In the genomic region with DNA sequence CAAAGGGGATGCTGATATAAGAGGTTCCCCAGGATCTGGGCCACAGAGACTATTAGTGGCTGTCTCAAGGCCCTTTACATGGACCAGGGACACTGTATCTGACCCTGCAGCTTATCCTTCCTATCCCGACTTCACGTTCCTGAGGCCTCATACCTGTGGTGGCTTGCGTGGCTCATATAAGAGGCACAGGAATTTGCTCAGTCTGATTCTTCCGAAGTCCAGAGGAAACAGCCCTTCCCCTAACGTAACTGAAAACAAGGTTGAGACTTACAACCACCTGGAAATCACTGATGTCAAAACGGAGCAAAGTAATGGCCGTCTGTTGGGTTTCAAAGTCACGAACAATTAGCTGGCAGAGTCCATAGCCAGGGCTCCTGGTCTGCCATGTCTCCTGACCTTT, we compare ENCODE assay signal across 29 mouse cellular contexts. TPM values are rescaled to one million over a fixed set of nuclear protein-coding genes. Genes with fewer than 3 reads are reported as not detected.
DNase-seq lines count a peak whose midpoint lies in the region; ATAC-seq and TF ChIP-seq lines count a peak whose summit lies in the region.
"Had no signal": no experiment of that assay in that cellular context is flagged by ENCODE, and none has a peak within 500 bp of the region (broad histone marks: within the 10 kb centered on the region; RNA-seq: fewer than 3 reads in every experiment).

No protein-coding gene starts in this region.

- H3K4me2 ChIP-seq in liver, embryonic 15.5 days = peak overlapping the region; percentile 37
- H3K4me2 ChIP-seq: embryonic facial prominence, embryonic 13.5 days; forebrain, embryonic 15.5 days; heart, embryonic 11.5 days; hindbrain, embryonic 13.5 days; limb, embryonic 13.5 days; lung, embryonic 14.5 days; midbrain, embryonic 11.5 days had no signal

- H3K4me3 ChIP-seq in liver, embryonic 15.5 days (replicated peaks) = no peak overlapping the region
- H3K4me3 ChIP-seq in bone marrow, adult 2 months (replicated peaks; ENCODE audit: control insufficient read depth, low read depth, low read length) = peak overlapping the region; percentile 90
- peak overlapping the region; percentile 14; the same call in 1 of the 2 replicates for H3K4me3 ChIP-seq in small intestine, adult 2 months (ENCODE audit: low read depth, low read length)
- H3K4me3 ChIP-seq in limb, embryonic 10.5 days = no peak overlapping the region
- H3K4me3 ChIP-seq: embryonic facial prominence, embryonic 13.5 days; forebrain, embryonic 10.5 days; forebrain, embryonic 15.5 days; hindbrain, embryonic 13.5 days; layer of hippocampus, adult 2 months; left cerebral cortex, adult 2 months; limb, embryonic 13.5 days; liver, embryonic 13.5 days had no signal

- no peaks in the 10 kb centered on the region for H3K36me3 ChIP-seq in liver, embryonic 15.5 days (replicated peaks)
- no peaks in the 10 kb centered on the region for H3K36me3 ChIP-seq in small intestine, adult 2 months (ENCODE audit: control insufficient read depth, insufficient read depth, low read length)
- H3K36me3 ChIP-seq in limb, embryonic 10.5 days = no peaks in the 10 kb centered on the region
- H3K36me3 ChIP-seq: embryonic facial prominence, embryonic 13.5 days; forebrain, embryonic 10.5 days; forebrain, embryonic 15.5 days; G1E; hindbrain, embryonic 13.5 days; limb, embryonic 13.5 days; liver, embryonic 13.5 days had no signal

- no peak overlapping the region for H3K27ac ChIP-seq in liver, embryonic 15.5 days (replicated peaks)
- H3K27ac ChIP-seq in bone marrow, adult 2 months (ENCODE audit: control insufficient read depth, insufficient read depth, low read depth, low read length, poor library complexity) = peak overlapping the region; percentile 96
- peak overlapping the region; percentile 29; the same call in 1 of the 2 replicates for H3K27ac ChIP-seq in small intestine, adult 2 months (ENCODE audit: insufficient read depth, low read depth, low read length)
- no peak overlapping the region for H3K27ac ChIP-seq in limb, embryonic 10.5 days
- H3K27ac ChIP-seq: embryonic facial prominence, embryonic 13.5 days; forebrain, embryonic 10.5 days; forebrain, embryonic 15.5 days; hindbrain, embryonic 13.5 days; layer of hippocampus, adult 2 months; left cerebral cortex, adult 2 months; limb, embryonic 13.5 days; liver, embryonic 13.5 days had no signal

- no peak for ATAC-seq in liver, embryonic 15.5 days (ENCODE audit: insufficient read depth)
- ATAC-seq: forebrain, embryonic 15.5 days; intestine, postnatal 0 days; Patski had no signal

- H3K9me3 ChIP-seq in liver, embryonic 15.5 days (replicated peaks) = no peaks in the 10 kb centered on the region
- H3K9me3 ChIP-seq in limb, embryonic 10.5 days (replicated peaks) = no peaks in the 10 kb centered on the region
- H3K9me3 ChIP-seq: embryonic facial prominence, embryonic 13.5 days; forebrain, embryonic 10.5 days; forebrain, embryonic 15.5 days; hindbrain, embryonic 13.5 days; limb, embryonic 13.5 days; liver, embryonic 13.5 days had no signal

- TF ChIP-seq CTCF in bone marrow, adult 2 months (IDR thresholded peaks at IDR 0.05; ENCODE audit: control insufficient read depth, insufficient read depth, low read length) = no peak
- TF ChIP-seq CTCF in small intestine, adult 2 months (IDR thresholded peaks at IDR 0.05; ENCODE audit: extremely low read depth, insufficient read length, insufficient replicate concordance, low read depth, low read length) = no peak

- H3K4me1 ChIP-seq in liver, embryonic 15.5 days (replicated peaks) = peaks cover 13% of the 10 kb centered on the region
- H3K4me1 ChIP-seq in bone marrow, adult 2 months (ENCODE audit: control insufficient read depth, insufficient read depth, low read length) = peaks cover 2% of the 10 kb centered on the region; the same call in 1 of the 2 replicates
- H3K4me1 ChIP-seq in small intestine, adult 2 months (ENCODE audit: control insufficient read depth, insufficient read depth, insufficient read length, low read length) = no peaks in the 10 kb centered on the region
- no peaks in the 10 kb centered on the region for H3K4me1 ChIP-seq in limb, embryonic 10.5 days
- H3K4me1 ChIP-seq: embryonic facial prominence, embryonic 13.5 days; forebrain, embryonic 10.5 days; forebrain, embryonic 15.5 days; hindbrain, embryonic 13.5 days; limb, embryonic 13.5 days had no signal

- TF ChIP-seq POLR2A in bone marrow, adult 2 months (IDR thresholded peaks at IDR 0.05; ENCODE audit: borderline replicate concordance, control insufficient read depth, low read depth, low read length) = no peak
- no peak for TF ChIP-seq POLR2A in small intestine, adult 2 months (IDR thresholded peaks at IDR 0.05; ENCODE audit: low read depth, low read length)

- DNase-seq in liver (no peak), A20 (ENCODE audit: low read depth, low spot score) (peak; percentile 2)
- DNase-seq in embryo, embryonic 10.5 days (ENCODE audit: low spot score) = no peak
- no peak for DNase-seq in limb, embryonic 10.5 days (ENCODE audit: low spot score)
- DNase-seq: adrenal gland, postnatal 10 days; cerebellum, adult 11-12 months; cerebellum, adult 9-11 months; gastrocnemius, postnatal 36 days; heart, postnatal 4 days; kidney, postnatal 25 days; liver, embryonic 13.5 days had no signal

- no peak overlapping the region for H3K9ac ChIP-seq in liver, embryonic 15.5 days
- H3K9ac ChIP-seq: embryonic facial prominence, embryonic 13.5 days; forebrain, embryonic 15.5 days; hindbrain, embryonic 13.5 days; limb, embryonic 13.5 days; liver, embryonic 13.5 days; lung, embryonic 14.5 days had no signal

- WGBS in liver, embryonic 15.5 days (ENCODE audit: insufficient replicate concordance) = 68% methylated on average over 8 of the region's 8 CpGs
- WGBS in bone marrow, adult 2 months = 45% methylated on average over 8 of the region's 8 CpGs
- 75% methylated on average over 8 of the region's 8 CpGs for WGBS in small intestine, adult 2 months
- 83% methylated on average over 8 of the region's 8 CpGs for WGBS in limb, embryonic 10.5 days

- no peaks in the 10 kb centered on the region for H3K27me3 ChIP-seq in liver, embryonic 15.5 days
- no peaks in the 10 kb centered on the region for H3K27me3 ChIP-seq in small intestine, adult 2 months (ENCODE audit: control insufficient read depth, insufficient read depth, low read length)
- no peaks in the 10 kb centered on the region for H3K27me3 ChIP-seq in limb, embryonic 10.5 days (ENCODE audit: low read depth, poor library complexity, severe bottlenecking)
- H3K27me3 ChIP-seq: embryonic facial prominence, embryonic 13.5 days; forebrain, embryonic 15.5 days; hindbrain, embryonic 13.5 days; limb, embryonic 13.5 days; liver, embryonic 13.5 days had no signal

RNA-seq across cellular contexts. Expression of gene Zfp831, which starts 30.1 kb away (rescaled TPM):
- polyA plus RNA-seq in liver, embryonic 15.5 days (2015; fragmentation: Nextera tagmentation; extraction: Ambion mirVana) = 0.01 and 0.02 TPM in 2 replicates
- 2.0 and 6.0 TPM in 2 replicates for polyA plus RNA-seq in bone marrow, adult 2 months (2011; ENCODE audit: insufficient read depth, insufficient read length, low replicate concordance, missing spikeins)
- 0.20 and 0.41 TPM in 2 replicates for polyA plus RNA-seq in small intestine, adult 2 months (2012; rRNA removed)
- not detected in 2 replicates for polyA plus RNA-seq in limb, embryonic 10.5 days (2016; fragmentation: Nextera tagmentation; extraction: Ambion mirVana)
- polyA plus RNA-seq: forebrain, embryonic 15.5 days; G1E; heart, embryonic 11.5 days; hindbrain, embryonic 13.5 days; intestine, postnatal 0 days; kidney, embryonic 14.5 days; lung, embryonic 14.5 days; neural tube, embryonic 14.5 days; Patski had no signal

Comparison
In these comparisons a context has a peak if more than half of its experiments do, and no peak if none do; other contexts are left out.
1. H3K27ac ChIP-seq: peak in bone marrow, adult 2 months (single experiment) and small intestine, adult 2 months (single experiment); none in liver, embryonic 15.5 days (single experiment) and limb, embryonic 10.5 days (single experiment).
2. H3K4me3 ChIP-seq: peak in bone marrow, adult 2 months (single experiment) and small intestine, adult 2 months (single experiment); none in liver, embryonic 15.5 days (single experiment) and limb, embryonic 10.5 days (single experiment).